Mouse (Mus musculus): ENCODE measurements around the gene Itga10. TPM values are rescaled to one million over a fixed set of nuclear protein-coding genes. Genes with fewer than 3 reads are reported as not detected.

Gene Itga10
- polyA plus RNA-seq (2015; fragmentation: Illumina TruSeq; extraction: RNeasy Lipid Tissue Mini Kit (QIAGEN cat#74804); ENCODE audit: insufficient read depth, low replicate concordance): 3.7 TPM

DNA sequence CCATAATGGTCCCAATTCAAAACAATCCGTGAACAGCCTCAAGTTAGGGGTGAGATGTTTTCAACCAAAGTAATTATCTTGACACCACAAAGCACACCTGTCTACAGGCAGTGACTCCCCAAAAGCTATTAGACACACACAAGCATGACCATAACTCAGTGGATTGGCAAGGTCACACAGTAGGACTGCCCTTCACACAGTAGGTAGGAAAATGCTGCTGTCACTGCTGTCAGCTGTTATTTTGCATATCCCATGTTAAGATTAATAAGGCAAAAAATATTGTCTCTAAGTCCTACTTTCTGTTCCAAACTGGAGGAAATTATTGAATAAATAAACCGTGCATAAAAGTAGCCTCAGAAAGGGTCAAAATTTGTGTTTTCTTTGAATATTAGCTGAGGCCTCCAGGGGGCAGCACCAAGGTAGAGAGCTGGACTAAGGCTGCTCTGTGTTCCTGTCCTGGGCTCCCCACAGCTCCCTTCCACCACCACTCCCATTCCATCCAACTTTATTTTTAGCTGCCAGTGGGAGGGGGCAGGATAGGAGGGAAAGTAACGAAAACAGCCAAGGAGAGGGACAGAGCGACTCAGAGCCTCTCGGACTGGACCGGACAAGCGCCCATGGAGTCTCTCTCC, at the start of gene Itga10:
TSS of gene Itga10 (plus strand) at position 567 of the 632 bp plus-strand sequence.

GRCm38 (mm10) chr3:96596228-96596707, 49.1 kb upstream of the Itga10 start, which contains the start of gene Ankrd34a:
TSS of gene Ankrd34a (plus strand) at chr3:96596636.

GRCm38 (mm10) chr3:96600639-96601250, 44.6 kb upstream of the Itga10 start, which contains the start of gene Lix1l:
TSS of gene Lix1l (plus strand) at chr3:96601149.

GRCm38 (mm10) chr3:96629729-96630600, 15.4 kb upstream of the Itga10 start, which contains the start of gene Rbm8a:
TSS of gene Rbm8a (plus strand) at chr3:96629933.

DNA sequence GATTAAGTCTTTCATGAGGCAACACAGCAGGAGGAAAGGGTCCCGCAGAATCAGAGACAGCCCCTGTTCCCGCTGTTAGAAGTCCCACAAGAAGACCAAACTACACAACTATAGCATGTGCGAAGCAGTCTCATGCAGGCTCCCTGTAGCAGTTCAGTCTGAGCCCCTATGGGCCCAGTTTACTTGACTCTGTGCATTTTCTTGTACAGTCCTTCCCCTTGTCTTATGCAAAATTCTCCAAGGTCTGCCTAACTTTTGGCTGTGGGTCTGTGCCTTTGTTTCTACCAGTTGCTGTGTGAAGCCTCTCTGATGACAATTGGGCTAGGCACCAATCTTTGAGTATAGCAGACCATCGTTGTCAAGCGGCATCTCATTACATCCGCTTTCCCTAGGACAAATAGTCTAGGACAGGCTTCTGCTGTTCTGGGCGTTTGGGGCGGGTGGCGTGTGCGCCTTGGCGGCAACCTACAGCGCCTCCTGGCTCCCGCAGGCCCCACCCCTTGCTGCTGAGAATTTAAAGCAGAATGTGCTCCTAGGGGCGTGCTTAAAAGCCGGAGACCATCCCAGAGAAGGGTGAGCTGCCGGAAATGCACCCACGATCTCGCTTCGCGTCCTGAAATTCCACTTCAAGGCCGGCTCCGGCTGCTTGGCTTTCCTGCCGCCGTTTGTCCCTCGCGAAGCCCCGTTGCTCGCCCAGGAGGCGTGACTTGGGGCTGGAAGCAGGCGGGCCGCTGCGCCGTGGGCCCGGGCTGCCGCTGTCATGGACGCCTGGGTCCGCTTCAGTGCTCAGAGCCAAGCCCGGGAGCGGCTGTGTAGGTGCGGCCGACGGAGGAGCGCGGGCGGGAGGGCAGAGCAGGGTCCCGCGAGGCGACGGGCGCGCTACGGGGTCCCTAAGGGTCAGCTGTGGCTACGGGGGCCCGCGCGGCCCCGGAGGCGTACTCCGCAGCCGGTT, 10.2 kb upstream of the Itga10 start, which contains the start of the genes Pex11b and Gm42957:
TSS of gene Pex11b (plus strand) at position 449 of the 952 bp plus-strand sequence.
TSS of gene Gm42957 (plus strand) at position 547 of the 952 bp plus-strand sequence.

GRCm38 (mm10) chr3:96669727-96670468, 24.5 kb downstream of the Itga10 start, which contains the start of gene Ankrd35:
TSS of gene Ankrd35 (plus strand) at chr3:96670131.

DNA sequence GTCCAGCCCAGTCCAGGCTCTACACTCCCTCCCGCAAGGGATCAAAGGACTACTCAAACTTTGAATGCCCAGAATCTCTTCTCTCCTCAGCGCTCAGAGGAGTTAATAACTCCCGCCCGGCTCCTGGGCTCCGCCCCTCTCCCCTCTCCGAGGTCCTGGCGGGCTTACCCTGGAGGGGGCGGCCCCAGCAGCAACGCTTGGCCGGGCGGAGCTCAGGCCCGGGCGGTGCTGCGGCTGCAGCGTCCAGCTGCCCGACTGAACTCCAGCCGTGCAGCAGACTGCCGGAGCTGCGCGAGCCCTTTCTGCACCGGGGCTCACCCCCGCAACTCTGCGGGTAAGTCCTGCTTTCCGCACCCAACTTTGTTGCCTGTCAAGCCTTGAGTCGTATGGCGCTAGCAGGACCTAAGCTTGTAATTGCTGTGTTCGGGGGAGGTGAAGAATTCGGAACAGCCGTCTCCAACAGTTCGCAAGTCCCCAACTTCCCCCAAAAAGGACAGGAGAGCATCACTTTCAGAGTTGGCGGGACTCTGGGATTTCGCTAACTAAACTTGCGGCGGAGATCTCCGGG, 50.9 kb downstream of the Itga10 start, which contains the start of gene Pias3:
TSS of gene Pias3 (plus strand) at position 187 of the 568 bp plus-strand sequence.

GRCm38 (mm10) chr3:96707903-96708683, 62.7 kb downstream of the Itga10 start, which contains the start of gene Nudt17:
TSS of gene Nudt17 (minus strand) at chr3:96708562.

Other genes starting within 250 kb of the Itga10 start
- not detected for gene BC107364, start 193.3 kb upstream of the Itga10 start, polyA plus RNA-seq (2015; fragmentation: Illumina TruSeq; extraction: RNeasy Lipid Tissue Mini Kit (QIAGEN cat#74804); ENCODE audit: insufficient read depth, low replicate concordance)
- not detected for gene Hfe2, start 120.4 kb upstream of the Itga10 start, polyA plus RNA-seq (2015; fragmentation: Illumina TruSeq; extraction: RNeasy Lipid Tissue Mini Kit (QIAGEN cat#74804); ENCODE audit: insufficient read depth, low replicate concordance)
- gene Txnip, start 87.6 kb upstream of the Itga10 start, polyA plus RNA-seq (2015; fragmentation: Illumina TruSeq; extraction: RNeasy Lipid Tissue Mini Kit (QIAGEN cat#74804); ENCODE audit: insufficient read depth, low replicate concordance): 638 TPM
- not detected for gene Gm16253, start 68.6 kb upstream of the Itga10 start, polyA plus RNA-seq (2015; fragmentation: Illumina TruSeq; extraction: RNeasy Lipid Tissue Mini Kit (QIAGEN cat#74804); ENCODE audit: insufficient read depth, low replicate concordance)
- gene Polr3gl, start 51.4 kb upstream of the Itga10 start, polyA plus RNA-seq (2015; fragmentation: Illumina TruSeq; extraction: RNeasy Lipid Tissue Mini Kit (QIAGEN cat#74804); ENCODE audit: insufficient read depth, low replicate concordance): 79.5 TPM
- gene Ankrd34a, start 48.9 kb upstream of the Itga10 start, polyA plus RNA-seq (2015; fragmentation: Illumina TruSeq; extraction: RNeasy Lipid Tissue Mini Kit (QIAGEN cat#74804); ENCODE audit: insufficient read depth, low replicate concordance): not detected
- 16.0 TPM for gene Lix1l, start 44.4 kb upstream of the Itga10 start, polyA plus RNA-seq (2015; fragmentation: Illumina TruSeq; extraction: RNeasy Lipid Tissue Mini Kit (QIAGEN cat#74804); ENCODE audit: insufficient read depth, low replicate concordance)
- gene Rbm8a, start 15.7 kb upstream of the Itga10 start, polyA plus RNA-seq (2015; fragmentation: Illumina TruSeq; extraction: RNeasy Lipid Tissue Mini Kit (QIAGEN cat#74804); ENCODE audit: insufficient read depth, low replicate concordance): 65.7 TPM
- gene Pex11b, start 10.2 kb upstream of the Itga10 start, polyA plus RNA-seq (2015; fragmentation: Illumina TruSeq; extraction: RNeasy Lipid Tissue Mini Kit (QIAGEN cat#74804); ENCODE audit: insufficient read depth, low replicate concordance): 34.0 TPM
- gene Gm42957, start 10.1 kb upstream of the Itga10 start, polyA plus RNA-seq (2015; fragmentation: Illumina TruSeq; extraction: RNeasy Lipid Tissue Mini Kit (QIAGEN cat#74804); ENCODE audit: insufficient read depth, low replicate concordance): 0.36 TPM
- gene Ankrd35, start 24.5 kb downstream of the Itga10 start, polyA plus RNA-seq (2015; fragmentation: Illumina TruSeq; extraction: RNeasy Lipid Tissue Mini Kit (QIAGEN cat#74804); ENCODE audit: insufficient read depth, low replicate concordance): 0.59 TPM
- gene Pias3, start 50.8 kb downstream of the Itga10 start, polyA plus RNA-seq (2015; fragmentation: Illumina TruSeq; extraction: RNeasy Lipid Tissue Mini Kit (QIAGEN cat#74804); ENCODE audit: insufficient read depth, low replicate concordance): 28.2 TPM
- 2.6 TPM for gene Nudt17, start 63.0 kb downstream of the Itga10 start, polyA plus RNA-seq (2015; fragmentation: Illumina TruSeq; extraction: RNeasy Lipid Tissue Mini Kit (QIAGEN cat#74804); ENCODE audit: insufficient read depth, low replicate concordance)
- 52.3 TPM for gene Polr3c, start 82.0 kb downstream of the Itga10 start, polyA plus RNA-seq (2015; fragmentation: Illumina TruSeq; extraction: RNeasy Lipid Tissue Mini Kit (QIAGEN cat#74804); ENCODE audit: insufficient read depth, low replicate concordance)
- gene Rnf115, start 82.1 kb downstream of the Itga10 start, polyA plus RNA-seq (2015; fragmentation: Illumina TruSeq; extraction: RNeasy Lipid Tissue Mini Kit (QIAGEN cat#74804); ENCODE audit: insufficient read depth, low replicate concordance): 88.0 TPM
- 0.10 TPM for gene Pdzk1, start 183.7 kb downstream of the Itga10 start, polyA plus RNA-seq (2015; fragmentation: Illumina TruSeq; extraction: RNeasy Lipid Tissue Mini Kit (QIAGEN cat#74804); ENCODE audit: insufficient read depth, low replicate concordance)
- 14.6 TPM for gene Cd160, start 183.8 kb downstream of the Itga10 start, polyA plus RNA-seq (2015; fragmentation: Illumina TruSeq; extraction: RNeasy Lipid Tissue Mini Kit (QIAGEN cat#74804); ENCODE audit: insufficient read depth, low replicate concordance)

Measured in spleen, adult 10 weeks (tissue).